Mouse (Mus musculus) natural killer cell, adult 2 months (primary cell): ENCODE measurements at regions not wholly inside any gene's neighbourhood (a gene's known extent, or its start where the extent isn't known, plus 50 kb on each side); places are given as distances from the start of the nearest gene placed in this dataset.

Experiments used
- DNase-seq, 2 experiments: peaks; one replicate each; pipeline ENCODE4 v3.0.0; 2022; ENCODE audit warnings: low spot score in 2 of 2

GRCm38 (mm10) chr11:33061570-33061969 is 85.6 kb downstream of the Fgf18 start:
- DNase-seq, result no peak

- no peak for DNase-seq
Measured at GRCm38 (mm10) chr11:33060352-33060751, 86.8 kb downstream of the Fgf18 start.

GRCm38 (mm10) chr11:33050216-33050615 is 97.0 kb downstream of the Fgf18 start:
- DNase-seq, result no peak

DNA sequence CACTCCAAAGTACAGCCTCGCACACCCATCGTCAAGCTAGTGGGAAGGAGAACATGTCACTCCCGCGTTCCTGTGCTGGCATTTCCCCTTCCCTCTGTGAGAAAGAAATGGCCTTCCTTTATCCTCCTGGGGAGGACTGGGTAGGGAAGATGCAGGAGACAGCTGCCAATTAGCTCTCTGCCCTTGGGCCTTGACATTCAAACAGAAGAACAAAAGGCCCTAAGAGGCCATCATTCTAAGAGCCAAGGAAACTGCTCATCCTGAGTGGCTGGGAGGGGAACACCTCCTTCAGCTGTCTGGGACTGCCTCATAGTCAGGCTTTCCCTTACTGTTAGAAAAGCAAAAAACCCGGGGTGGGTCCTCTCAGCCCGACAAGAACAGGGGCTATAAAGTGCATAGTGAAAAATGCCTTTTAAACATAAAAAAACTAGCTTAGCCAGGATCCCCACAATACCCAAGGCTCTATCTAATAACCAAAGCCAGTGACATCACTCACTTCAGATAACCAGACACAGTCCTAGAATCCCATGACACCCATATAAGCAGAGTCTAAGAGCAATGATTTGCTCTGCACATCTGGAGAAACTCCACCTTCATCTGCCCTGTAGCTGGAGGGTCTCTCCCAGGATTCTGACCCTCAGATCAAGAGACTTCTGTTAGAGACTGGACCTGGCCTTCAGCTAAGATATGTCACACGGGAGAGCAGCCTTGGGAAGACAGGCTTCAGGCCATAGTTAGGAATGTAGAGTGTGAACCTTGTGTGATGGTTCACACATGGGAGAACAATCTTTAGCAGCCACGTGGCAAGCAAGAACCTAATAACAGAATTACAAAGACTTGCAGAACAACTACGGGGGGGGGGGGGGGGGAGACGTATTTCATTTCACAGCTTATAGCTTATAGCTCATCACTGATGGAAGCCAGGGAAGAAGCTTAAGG is 107.1 kb downstream of the Fgf18 start:
- no peak for DNase-seq

GRCm38 (mm10) chr11:33036367-33036766 is 110.8 kb downstream of the Fgf18 start:
- DNase-seq, result no peak

GRCm38 (mm10) chr11:33028920-33029319 is 118.3 kb downstream of the Fgf18 start:
- peak in 1 of 2 experiments; percentile 8 for DNase-seq

DNA sequence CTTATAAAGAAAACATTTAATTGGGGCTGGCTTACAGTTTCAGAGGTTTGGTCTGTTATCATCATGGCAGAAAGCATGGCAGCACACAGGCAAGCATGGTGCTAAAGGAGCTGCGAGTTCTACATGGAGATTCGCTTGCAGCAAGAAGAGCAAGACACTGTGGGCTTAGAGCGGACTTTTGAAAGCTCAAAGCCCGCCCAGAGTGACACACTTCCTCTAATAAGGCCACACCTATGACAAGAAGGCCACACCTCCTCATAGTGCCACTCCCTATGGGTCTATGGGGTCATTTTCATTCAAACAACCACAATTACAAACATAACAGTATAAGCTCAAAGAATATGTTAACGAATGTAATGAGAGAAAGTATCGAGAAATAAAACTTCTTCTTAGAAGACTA is 120.1 kb downstream of the Fgf18 start:
- no peak for DNase-seq

- no peak for DNase-seq
Measured at GRCm38 (mm10) chr11:33013229-33014185, 133.7 kb downstream of the Fgf18 start.

GRCm38 (mm10) chr11:33012384-33013160 is 134.6 kb downstream of the Fgf18 start:
- no peak for DNase-seq

GRCm38 (mm10) chr11:33008611-33009010 is 138.6 kb downstream of the Fgf18 start:
- no peak for DNase-seq

GRCm38 (mm10) chr11:33007826-33008530 is 139.2 kb downstream of the Fgf18 start:
- DNase-seq, result no peak

DNA sequence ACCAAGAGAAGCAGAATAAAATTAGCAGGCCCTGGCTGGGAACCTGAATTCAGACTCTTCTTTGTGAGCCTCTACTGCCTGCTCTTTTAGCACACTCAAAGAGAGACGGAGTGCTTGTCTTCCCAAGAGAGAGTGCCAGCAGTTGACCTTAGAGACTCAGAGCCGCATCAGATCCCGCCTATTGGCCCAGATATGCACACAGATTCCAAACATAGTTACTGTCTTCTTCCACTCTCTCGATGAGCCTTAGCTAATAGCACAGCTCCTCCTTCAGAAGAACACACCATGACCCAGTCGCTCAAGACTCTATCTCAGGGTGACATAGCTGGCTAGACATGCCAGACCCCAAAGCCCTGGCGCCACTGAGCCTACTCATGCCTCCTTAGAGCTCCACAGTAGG is 139.8 kb downstream of the Fgf18 start:
- no peak for DNase-seq

GRCm38 (mm10) chr11:33005183-33005582 is 142.0 kb downstream of the Fgf18 start:
- DNase-seq, result no peak

DNA sequence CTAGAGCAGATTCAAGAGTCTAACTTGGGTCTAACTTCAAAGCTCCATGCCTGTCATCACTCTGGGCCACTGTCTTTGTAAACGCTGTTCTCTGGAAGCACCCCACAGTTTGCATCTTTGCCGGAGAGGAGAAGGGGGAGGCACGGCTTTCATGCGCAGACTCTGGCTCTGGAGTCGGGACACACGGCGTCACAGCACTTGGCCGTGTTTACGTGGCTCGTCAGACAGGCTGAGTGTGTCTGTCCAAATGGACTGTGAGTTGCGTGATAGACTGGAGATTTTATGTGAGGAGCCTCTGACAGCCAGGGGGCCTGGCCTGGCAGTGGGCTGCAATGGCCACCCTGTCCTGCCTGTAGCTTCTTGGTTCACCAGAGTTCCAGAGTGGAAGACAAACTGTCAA is 142.6 kb downstream of the Fgf18 start:
- DNase-seq, result no peak

DNA sequence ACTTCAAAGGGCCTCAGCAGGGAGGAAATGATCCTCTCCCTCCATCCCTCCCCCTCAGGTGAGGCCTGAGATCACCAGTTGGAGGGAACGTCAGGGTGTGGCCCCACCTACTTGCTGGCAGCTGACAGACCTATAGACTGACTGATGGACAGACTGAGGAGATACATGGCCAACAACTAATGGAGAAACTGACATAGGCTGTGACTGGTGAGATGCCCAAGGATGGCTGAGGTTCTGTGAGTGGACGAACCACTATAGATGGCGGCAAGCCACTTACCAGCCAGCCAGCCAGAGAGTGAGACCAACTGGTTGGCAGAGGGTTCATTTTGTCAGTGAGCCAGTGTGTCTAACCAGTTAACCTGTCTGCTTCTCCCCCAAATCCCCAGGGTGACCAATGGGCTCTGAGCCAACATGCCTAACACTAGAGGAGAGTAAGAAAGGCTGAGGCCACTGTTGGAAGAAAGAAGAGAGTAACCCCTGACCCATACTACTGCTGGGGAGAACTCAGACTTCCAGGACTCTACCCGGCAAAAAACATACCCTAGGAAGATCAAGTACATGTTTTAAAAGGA is 147.4 kb downstream of the Fgf18 start:
- no peak for DNase-seq

- DNase-seq, result no peak
Measured at GRCm38 (mm10) chr11:32998687-32999605, 148.3 kb downstream of the Fgf18 start.

GRCm38 (mm10) chr11:32994391-32994790 is 152.8 kb downstream of the Fgf18 start:
- no peak for DNase-seq

DNA sequence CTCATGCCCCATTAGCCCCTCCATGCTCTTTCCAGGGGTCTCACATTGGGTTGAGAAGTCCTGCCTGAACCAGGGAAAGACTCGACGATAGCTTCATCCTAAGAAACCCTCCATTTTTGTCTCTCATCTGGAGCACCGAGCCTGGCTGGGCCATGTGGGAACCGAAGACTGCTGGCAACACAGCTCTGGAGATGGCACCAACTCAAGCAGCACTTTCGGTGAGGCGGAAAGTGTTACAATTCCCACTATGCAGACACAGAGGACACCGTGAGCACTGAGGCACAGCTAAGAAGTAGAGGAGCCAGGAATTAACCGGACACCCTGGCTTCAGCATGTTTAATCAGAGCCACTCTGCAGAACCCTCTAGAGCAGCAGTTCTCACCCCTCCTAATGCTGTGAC is 153.8 kb downstream of the Fgf18 start:
- no peak for DNase-seq

DNA sequence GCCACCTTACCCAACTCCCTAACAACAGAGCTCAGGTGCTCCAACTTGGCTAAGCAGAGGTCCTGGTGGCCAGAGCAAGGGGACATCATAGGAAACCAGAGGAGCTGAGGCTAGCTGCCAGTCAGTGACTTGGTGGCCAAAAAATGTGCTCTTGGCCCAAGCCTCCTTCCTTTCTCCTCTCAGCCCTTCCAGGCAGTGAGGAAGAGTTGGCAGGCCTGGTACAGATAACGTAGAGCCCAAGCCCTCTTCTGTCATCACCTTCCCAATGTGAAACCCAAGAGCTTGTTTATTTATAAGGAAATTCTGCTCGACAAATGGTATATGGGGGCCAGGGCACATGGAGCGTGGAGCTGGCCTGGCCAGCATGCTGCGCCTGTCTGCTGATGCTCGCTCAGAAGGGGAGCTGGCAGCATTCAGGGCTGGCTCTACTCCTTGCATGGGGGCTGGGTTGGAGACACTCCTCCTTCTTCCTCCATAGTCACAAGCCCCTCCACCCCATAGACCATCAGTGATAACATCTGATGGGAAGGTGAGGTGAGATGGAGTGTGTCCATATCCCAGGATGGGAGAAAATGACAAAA is 156.1 kb downstream of the Fgf18 start:
- DNase-seq, result no peak
